Mouse (Mus musculus): ENCODE measurements around the gene Spata31d1b. TPM values are rescaled to one million over a fixed set of nuclear protein-coding genes. Genes with fewer than 3 reads are reported as not detected.
A peak's percentile ranks its signal among the peaks of the same experiment; 100 is the strongest.
"Not testable (repeated sequence)": the region's sequence is repeated elsewhere in the genome, so short reads cannot be mapped to it uniquely, and the experiment has no call there.

Gene Spata31d1b
- not detected for total RNA-seq (2021)

- DNase-seq, result not testable (repeated sequence)
Measured at GRCm38 (mm10) chr13:59711984-59712383, at the start of gene Spata31d1b. Gene Spata31d1b, plus strand, starts transcription at chr13:59712284.

DNA sequence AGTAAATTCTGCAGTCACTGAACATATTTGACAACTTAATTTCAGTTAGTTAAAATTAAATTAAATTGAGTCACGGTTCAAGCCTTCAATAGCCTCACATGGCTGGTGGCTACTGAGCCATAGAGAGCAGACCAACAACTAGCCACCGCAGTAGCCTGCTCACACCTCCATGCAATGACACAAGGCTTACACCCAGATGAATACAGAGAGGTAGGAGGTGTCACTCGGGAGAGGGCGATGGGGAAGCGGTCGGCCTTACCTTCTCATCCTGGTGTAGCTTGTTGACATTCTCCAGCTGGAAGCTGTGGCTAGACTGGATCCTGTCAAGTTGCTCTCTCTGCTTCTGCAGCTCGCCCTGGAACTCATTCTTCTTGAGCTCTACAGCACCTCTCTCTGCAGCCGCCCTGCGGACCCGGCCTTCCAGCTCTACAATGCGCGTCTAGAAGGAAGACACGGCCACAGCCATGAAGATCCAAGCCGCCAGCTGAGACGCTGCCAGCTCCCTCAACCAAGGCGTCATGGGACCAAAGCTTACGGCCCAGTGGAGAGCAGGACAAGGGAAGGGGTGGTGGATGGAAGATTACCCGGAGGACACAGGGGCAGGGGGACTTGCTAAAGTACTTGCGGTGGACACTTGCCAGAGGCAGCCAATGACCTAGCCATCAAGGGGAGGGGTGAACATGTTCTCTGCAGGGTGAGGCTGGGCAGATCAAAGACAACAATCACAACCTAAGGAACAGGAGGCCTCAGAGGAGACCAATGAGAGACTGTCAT lies 48.0 kb upstream of the Spata31d1b start:
- no peak for DNase-seq

DNA sequence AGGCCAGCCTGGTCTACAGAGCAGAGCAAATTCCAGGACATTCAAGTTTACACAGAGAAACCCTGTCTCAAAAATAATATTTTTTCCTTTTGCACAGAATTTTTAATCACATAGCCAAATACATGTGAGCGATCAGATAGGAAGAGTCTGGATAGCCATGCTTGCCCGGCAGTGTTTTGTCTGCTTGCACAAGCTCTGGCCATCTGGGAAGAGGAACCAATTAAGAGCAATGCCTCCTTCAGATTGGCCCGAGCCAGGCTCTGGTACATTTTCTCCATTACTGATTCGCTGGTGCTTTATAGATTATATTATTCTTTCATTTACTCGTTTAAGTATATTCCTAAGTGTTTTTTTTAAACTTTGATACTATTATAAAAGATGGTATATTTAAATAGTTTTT lies 44.3 kb upstream of the Spata31d1b start:
- DNase-seq, result no peak

- DNase-seq, result peak; percentile 25
Measured at GRCm38 (mm10) chr13:59668501-59669093, 43.5 kb upstream of the Spata31d1b start.

GRCm38 (mm10) chr13:59669946-59670345 lies 42.1 kb upstream of the Spata31d1b start:
- no peak for DNase-seq

DNA sequence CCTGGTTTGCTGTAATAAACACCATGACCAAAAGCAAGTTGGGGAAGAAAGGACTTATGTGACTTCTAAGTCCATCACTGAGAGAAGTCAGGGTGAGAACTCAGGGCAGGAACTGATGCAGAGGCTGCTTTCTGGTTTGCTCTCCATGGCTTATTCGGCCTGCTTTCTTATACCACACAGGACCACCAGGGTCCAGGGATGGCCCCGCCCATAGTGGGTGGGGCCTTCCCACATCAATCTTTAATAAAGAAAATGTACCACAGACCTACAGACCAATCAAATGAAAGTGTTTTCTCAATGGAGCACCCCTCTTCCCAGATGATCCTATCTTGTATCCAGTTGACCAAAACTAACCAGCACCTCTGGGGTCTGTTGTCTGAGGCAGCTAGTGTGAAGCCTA lies 40.6 kb upstream of the Spata31d1b start:
- no peak for DNase-seq

DNA sequence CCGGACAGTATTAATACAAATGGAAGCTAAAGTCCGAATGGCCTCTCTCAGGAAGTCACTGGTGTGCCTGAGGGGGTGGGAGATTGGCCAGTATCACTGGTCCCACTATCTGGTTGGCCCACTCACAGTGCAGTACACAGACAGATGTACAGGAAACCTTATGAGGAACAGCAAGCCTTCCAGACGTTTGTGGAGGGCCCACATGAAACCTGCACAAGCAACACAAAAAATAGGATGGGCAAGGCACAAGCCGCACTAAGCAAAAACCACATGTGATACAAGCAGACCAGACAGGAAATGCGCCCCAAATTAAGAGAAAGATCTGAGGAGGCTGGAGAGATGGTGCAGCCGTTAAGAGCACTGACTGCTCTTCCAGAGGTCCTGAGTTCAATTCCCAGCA lies 39.8 kb upstream of the Spata31d1b start:
- DNase-seq, result no peak

- no peak for DNase-seq
Measured at GRCm38 (mm10) chr13:59673597-59673996, 38.5 kb upstream of the Spata31d1b start.

- DNase-seq, result no peak
Measured at GRCm38 (mm10) chr13:59674215-59674614, 37.9 kb upstream of the Spata31d1b start.

DNA sequence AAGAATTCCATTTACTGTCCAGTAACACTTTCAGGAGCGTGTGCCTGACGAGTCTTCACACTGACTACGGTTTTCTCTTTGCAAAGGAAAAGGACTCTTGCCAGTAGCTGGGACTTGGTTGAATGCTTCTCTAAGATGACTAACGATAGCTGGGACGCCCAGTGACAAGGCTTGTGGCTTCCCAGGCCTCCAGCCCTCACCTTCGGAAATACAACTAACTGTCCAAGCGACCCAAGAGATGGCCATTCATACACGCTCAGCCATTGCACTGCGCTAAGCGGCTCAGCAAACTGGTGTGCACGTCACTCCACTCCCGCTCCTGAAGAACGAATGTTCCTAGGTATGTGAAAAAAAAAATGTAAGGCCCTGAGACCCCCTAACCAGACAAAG lies 37.3 kb upstream of the Spata31d1b start:
- no peak for DNase-seq

GRCm38 (mm10) chr13:59675151-59676011 lies 36.7 kb upstream of the Spata31d1b start, which contains the start of gene Golm1:
Gene Golm1, minus strand, starts transcription at chr13:59675811.
- DNase-seq, result peak; percentile 74

DNA sequence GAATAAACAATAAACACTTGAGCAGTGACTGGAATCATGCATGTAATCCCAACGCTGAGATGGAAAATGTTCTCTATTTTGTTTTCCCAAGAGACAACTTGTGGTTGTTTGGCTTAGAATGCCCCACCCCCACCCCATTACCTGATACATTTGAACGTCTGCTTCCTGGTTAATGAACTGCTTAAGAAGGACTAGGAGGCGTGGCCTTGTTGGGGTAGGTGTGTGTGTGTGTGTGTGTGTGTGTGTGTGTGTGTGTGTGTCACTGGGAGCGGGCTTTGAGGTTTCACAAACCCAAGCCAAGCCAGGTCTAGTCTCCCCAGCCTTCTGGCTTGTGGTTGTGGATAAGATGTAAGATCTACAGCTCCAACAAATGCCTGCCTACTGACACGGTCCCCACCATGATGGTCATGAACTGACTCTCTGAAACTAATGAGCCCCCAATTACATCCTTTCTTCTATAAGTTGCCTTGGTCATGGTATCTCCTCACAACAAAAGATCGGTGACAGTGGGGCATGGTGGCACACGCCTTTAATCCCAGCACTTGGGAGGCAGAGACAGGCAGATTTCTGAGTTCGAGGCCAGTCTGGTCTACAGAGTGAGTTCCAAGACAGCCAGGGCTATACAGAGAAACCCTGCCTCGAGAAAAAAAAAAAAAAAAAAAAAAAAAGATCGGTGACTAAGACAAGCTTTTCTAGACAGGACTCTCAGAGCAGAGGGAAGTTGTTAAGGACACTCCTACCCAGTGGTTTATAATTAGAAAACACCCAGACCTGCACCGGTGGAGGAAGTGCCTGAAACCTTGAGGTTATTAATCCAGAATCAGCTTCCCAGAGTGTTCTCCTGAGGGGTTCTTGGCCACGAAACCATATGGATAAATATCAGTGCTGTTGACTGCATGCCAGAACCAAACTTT lies 35.5 kb upstream of the Spata31d1b start:
- no peak for DNase-seq

DNA sequence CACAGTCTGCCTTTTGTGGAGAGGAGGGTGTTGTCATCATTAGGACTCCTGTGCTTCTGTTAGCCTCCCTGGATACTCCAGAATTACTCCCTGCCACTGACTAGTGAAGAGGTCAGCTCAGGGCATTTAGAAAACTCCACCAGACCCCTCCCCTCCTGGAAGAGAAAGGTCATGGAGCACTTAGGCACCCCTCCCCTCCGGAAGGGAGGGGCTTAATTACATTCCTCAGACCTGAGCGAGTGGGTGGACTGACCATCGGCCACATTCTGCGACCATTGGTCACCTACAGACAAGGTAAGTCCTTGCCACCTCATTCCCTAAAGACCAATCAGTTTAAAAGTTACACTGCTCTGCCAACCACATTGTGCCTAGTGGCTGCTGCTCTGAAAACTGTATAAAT lies 32.8 kb upstream of the Spata31d1b start:
- no peak for DNase-seq

GRCm38 (mm10) chr13:59679908-59680307 lies 32.2 kb upstream of the Spata31d1b start:
- DNase-seq, result no peak

DNA sequence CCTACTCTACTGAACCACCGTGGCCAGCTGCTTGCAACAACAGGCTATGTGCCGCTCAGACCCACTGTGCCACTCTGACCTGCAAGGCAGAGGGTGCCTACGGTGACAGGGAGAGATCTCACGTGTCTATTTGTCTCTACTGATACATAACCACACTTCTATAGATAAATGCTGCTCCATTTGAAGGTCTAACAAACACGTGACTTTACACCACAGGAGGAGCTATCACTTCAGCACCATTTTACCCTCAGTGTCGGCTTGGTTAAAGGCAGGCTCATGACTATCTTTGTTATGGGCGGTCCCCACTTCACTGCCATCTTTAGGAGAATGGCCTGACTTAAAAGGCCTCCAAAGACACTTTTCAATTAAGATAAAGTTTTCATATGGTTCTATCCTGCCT lies 29.5 kb upstream of the Spata31d1b start:
- no peak for DNase-seq

DNA sequence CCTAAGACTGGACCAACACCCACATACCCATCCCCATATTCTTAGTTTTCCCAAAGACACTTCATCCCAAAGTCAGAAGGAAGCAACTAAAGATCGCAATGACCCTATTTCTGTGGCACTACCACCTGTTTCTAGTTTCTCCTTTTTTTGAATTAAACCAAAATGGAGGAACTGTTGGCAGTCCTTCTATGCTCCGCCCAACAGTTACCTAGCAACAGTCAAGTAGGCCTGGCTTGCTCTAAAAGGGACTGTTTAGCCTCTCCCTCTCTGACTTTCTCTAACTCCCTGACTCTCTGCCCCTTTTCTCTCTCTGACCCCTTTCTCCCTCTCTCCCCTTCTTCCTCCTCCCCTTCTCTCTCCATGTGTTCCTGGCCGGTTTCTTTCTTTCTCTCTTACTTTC lies 26.8 kb upstream of the Spata31d1b start:
- no peak for DNase-seq

DNA sequence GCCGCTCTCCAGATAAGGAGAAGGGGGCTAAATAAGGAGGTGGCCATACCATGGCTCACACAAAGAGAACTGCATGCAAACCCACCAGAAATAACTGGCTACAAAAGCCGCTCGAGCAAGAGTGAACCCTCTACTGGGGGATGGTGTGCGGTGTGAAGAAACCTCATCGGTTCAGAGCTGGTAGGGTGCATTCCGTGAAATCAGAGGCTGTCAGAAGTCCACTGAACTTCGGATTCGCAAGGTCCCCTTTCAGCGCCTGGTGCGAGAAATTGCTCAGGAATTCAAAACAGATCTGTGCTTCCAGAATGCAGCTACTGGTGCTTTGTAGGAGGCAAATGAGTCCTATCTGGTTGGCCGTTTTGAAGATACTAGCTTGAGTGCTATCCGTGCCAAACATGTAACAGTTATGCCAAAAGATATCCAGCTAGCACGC lies 23.7 kb upstream of the Spata31d1b start:
- DNase-seq, result peak; percentile 49

- DNase-seq, result no peak
Measured at GRCm38 (mm10) chr13:59689313-59689712, 22.8 kb upstream of the Spata31d1b start.

- no peak for DNase-seq
Measured at GRCm38 (mm10) chr13:59689843-59690242, 22.2 kb upstream of the Spata31d1b start.

DNA sequence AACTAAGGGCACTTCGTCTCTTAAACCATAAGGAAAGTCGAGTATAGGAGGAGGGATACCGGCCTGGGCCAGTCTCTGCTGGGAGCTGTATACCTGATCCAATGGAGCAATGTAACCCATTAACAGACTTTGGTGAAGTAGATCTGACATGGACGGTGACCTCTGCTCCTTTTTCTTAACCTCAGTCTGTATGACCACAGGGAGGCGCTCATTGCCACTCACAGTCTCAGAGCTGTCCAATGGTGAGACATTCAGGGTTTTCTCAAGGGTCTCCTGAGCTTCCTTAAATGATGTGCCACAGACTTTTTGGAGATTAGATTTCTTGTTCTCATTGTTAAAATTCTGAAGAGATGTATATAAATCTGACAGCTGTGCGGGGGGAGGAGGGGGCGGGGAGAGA lies 21.5 kb upstream of the Spata31d1b start:
- no peak for DNase-seq

GRCm38 (mm10) chr13:59691478-59691877 lies 20.6 kb upstream of the Spata31d1b start:
- no peak for DNase-seq

- DNase-seq, result no peak
Measured at GRCm38 (mm10) chr13:59694008-59694407, 18.1 kb upstream of the Spata31d1b start, which contains the start of gene 4921517D22Rik. Gene 4921517D22Rik, minus strand, starts transcription at chr13:59694108.
